Mouse (Mus musculus) hindbrain, embryonic 14.5 days (tissue): ENCODE results near the gene Rpl37a. TPM values are rescaled to one million over a fixed set of nuclear protein-coding genes. Genes with fewer than 3 reads are reported as not detected.

Source experiments
- ATAC-seq: fragments of 200-750 bp; cut with Nextera tagmentation; 2 replicates; pipeline ENCODE4 v1.8.0; 2017; ENCODE audit warnings: moderate number of reproducible peaks, mild to moderate bottlenecking, moderate TSS enrichment, moderate library complexity; ENCODE audit not compliant: low FRiP score
- DNase-seq: peaks from one replicate; pipeline ENCODE4 v3.0.0-alpha.2; 2015; ENCODE audit warnings: low spot score
- H3K27ac ChIP-seq: fragments of 300-500 bp; sonication (generic); 2 replicates; pipeline ENCODE4 v1.5.1; 2014; ENCODE audit warnings: mild to moderate bottlenecking, moderate library complexity
- H3K27me3 ChIP-seq: fragments of 300-500 bp; sonication (generic); 2 replicates; pipeline ENCODE4 v1.6.1; 2014; ENCODE audit warnings: mild to moderate bottlenecking, low read length, mixed read lengths; ENCODE audit not compliant: control insufficient read depth, insufficient read depth
- H3K36me3 ChIP-seq: fragments of 300-500 bp; sonication (generic); replicated peaks from 2 replicates; pipeline ENCODE4 v1.6.1; 2014; ENCODE audit not compliant: control insufficient read depth, insufficient read depth
- H3K4me1 ChIP-seq: fragments of 300-500 bp; sonication (generic); replicated peaks from 2 replicates; pipeline ENCODE4 v1.6.1; 2014; ENCODE audit warnings: antibody characterized with exemption, low read length, mixed read lengths; ENCODE audit not compliant: control insufficient read depth, insufficient read depth
- H3K4me2 ChIP-seq: fragments of 300-500 bp; sonication (generic); replicated peaks from 2 replicates; pipeline ENCODE4 v1.6.1; 2014; ENCODE audit warnings: mild to moderate bottlenecking, moderate library complexity
- H3K4me3 ChIP-seq: fragments of 300-500 bp; sonication (generic); replicated peaks from 2 replicates; pipeline ENCODE4 v1.5.1; 2014; ENCODE audit warnings: mild to moderate bottlenecking, low read length
- H3K9ac ChIP-seq: fragments of 300-500 bp; sonication (generic); 2 replicates; pipeline ENCODE4 v1.6.1; 2014
- H3K9me3 ChIP-seq: fragments of 300-500 bp; sonication (generic); 2 replicates; pipeline ENCODE4 v1.6.1; 2016; ENCODE audit warnings: low read length; ENCODE audit not compliant: control insufficient read depth
- WGBS: fragments of 180-500 bp; shearing (Covaris S2); extraction: QIAGEN DNeasy Blood & Tissue Kit; methylation state at CpG from one replicate; pipeline ENCODE4 v1.1.7; 2014; 5-methylcytosine and 5-hydroxymethylcytosine counted together
- polyA plus RNA-seq: library from polyadenylated mRNA; unstranded; fragments of >200 nt; fragmentation: Nextera tagmentation; extraction: Ambion mirVana; gene quantifications from 2 replicates; pipeline ENCODE4 v1.2.1, GENCODE M21; 2014

Gene Rpl37a
- polyA plus RNA-seq, 1 experiment from 2014 or later, result 1,289 TPM

DNA sequence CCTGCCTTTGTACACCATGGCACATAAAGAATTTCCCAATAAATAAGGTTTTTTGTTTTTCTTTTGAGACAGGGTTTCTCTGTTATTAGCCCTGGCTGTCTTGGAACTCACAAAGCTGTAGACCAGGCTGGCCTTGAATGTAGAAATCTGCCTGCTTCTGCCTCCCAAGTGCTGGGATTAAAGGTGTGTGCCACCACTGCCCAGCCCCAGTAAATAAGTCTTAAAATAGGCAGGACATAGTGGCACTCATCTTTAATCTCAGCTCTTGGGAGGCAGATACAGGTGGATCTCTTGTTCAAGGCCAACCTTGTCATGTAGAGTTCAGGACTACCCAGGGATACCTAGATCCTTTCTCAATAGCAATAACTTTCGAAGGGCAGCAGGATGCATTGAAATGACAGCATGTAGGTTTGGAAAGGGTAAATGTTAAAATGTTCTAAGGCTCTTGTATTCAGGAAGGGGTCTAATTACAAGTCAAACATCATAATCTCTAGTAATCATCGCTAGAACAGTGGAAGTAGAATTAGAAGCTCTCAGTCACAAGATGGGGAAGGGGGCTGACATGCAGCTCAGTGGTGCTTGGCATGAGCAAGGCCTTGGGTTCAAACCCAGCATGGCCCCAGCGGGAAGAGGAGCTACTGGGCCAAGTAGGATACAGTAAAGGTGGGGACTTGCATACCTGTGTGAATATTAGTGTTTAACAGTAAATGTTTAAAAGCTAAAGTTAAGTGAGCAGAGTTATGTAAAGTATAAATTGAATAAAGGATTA is 4.7 kb downstream of the Rpl37a start:
- H3K36me3 ChIP-seq, result peaks cover 47% of the 10 kb centered on the region
- H3K4me3 ChIP-seq, result no peak overlapping the region
- no peak overlapping the region for H3K27ac ChIP-seq
- peaks cover 14% of the 10 kb centered on the region for H3K4me1 ChIP-seq
- no peak overlapping the region for H3K9ac ChIP-seq
- whole genome bisulfite sequencing, result 80% methylated on average over 3 of the region's 3 CpGs
- ATAC-seq, result no peak
- H3K4me2 ChIP-seq, result no peak overlapping the region
- no peaks in the 10 kb centered on the region for H3K27me3 ChIP-seq
- no peaks in the 10 kb centered on the region for H3K9me3 ChIP-seq
- no peak for DNase-seq

DNA sequence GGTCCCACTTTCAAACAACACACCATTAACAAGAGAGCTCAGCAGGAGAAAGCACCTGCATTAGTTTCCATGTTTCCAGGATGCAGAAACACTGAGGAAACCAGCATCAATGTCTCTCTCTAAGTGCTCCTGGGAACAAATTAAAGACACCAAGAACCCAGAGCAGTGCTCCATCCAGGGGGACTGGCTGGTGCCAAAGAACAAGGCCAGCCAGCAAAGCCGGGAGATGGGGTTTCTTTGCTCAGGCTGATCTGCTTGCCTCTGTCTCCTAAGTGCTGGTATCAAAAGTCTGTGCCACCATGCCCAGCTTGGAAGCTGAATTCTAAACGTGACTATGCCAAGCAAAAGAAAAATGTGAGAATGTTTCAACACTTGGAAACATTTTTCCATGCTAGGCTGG is 5.3 kb downstream of the Rpl37a start:
- no peak for DNase-seq
- H3K9ac ChIP-seq, result no peak overlapping the region
- H3K27me3 ChIP-seq, result no peaks in the 10 kb centered on the region
- H3K4me1 ChIP-seq, result peaks cover 14% of the 10 kb centered on the region
- no peaks in the 10 kb centered on the region for H3K9me3 ChIP-seq
- ATAC-seq, result no peak
- no peak overlapping the region for H3K27ac ChIP-seq
- peaks cover 47% of the 10 kb centered on the region for H3K36me3 ChIP-seq
- WGBS, result 59% methylated on average over 2 of the region's 2 CpGs
- H3K4me3 ChIP-seq, result no peak overlapping the region
- no peak overlapping the region for H3K4me2 ChIP-seq

DNA sequence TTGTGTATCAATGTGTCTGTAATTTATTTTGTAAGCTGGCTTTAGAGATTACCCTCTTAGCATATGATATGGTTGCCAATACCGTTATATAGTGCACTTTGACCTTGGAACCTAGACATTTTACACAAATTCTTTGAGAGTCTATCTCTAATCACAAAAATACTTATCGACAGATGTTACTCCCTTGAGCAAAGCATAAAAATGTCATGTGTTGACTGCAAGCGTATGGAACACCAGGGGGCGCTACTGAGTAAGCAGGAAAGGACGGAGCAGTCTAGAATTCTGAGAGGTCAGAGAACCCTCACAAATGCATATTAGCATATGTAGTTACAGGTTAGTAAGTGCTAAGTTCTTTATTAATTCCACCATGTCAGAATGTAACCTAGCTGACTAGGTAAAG is 5.8 kb downstream of the Rpl37a start:
- Histone ChIP-seq H3K4me3 (no peak overlapping the region), H3K4me1 (peaks cover 13% of the 10 kb centered on the region), H3K36me3 (peaks cover 46% of the 10 kb centered on the region), H3K4me2 (no peak overlapping the region), H3K27me3 (no peaks in the 10 kb centered on the region), H3K9me3 (no peaks in the 10 kb centered on the region), H3K27ac (no peak overlapping the region), H3K9ac (no peak overlapping the region)
- ATAC-seq (no peak), DNase-seq (peak; percentile 88)
- 12% methylated on average over 5 of the region's 5 CpGs for WGBS

DNA sequence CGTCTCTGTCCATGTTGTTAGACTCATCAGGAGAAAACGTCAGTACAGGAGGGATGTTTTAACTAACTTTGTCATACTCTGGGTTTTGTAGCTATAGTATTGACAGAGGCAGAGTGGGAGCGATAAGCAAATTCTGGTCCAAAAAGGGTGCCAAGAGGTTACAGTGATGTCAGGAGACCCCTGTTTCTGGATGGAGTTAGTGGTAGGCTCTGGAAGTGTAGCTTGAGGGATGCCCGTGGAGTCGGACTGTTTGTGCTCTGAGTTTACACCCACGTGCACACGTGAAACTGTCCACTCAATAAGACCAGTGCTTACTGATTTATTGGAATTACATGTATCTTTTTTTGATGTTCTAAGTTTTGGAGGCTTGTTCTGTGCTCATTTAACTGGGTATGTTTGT is 6.5 kb downstream of the Rpl37a start:
- WGBS, result 91% methylated on average over 7 of the region's 7 CpGs
- Histone ChIP-seq H3K4me3 (no peak overlapping the region), H3K27ac (no peak overlapping the region), H3K9ac (no peak overlapping the region), H3K9me3 (no peaks in the 10 kb centered on the region), H3K27me3 (no peaks in the 10 kb centered on the region), H3K36me3 (peaks cover 40% of the 10 kb centered on the region), H3K4me2 (no peak overlapping the region), H3K4me1 (peaks cover 7% of the 10 kb centered on the region)
- no peak for ATAC-seq
- no peak for DNase-seq

DNA sequence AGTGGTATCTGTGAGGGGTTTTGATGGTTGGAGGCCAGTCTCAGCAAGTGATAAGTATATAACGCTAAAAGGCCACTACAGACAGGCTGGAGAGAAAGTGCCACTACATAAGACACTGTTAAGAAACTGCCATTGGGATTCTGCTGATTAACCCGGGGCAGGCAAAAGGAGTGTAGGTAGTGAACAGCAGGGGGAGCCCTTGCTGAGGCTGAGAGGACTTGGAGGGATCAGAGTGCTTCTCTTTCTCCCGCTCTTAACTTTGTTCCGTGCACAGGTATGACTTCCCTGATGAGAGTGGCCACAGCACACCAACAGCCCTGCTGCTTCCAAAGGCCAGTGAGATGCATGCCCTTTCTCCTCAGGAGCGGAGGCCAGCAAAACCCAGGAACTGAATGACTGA is 7.8 kb downstream of the Rpl37a start:
- no peak overlapping the region for H3K4me3 ChIP-seq
- H3K27me3 ChIP-seq, result no peaks in the 10 kb centered on the region
- no peaks in the 10 kb centered on the region for H3K9me3 ChIP-seq
- peak; percentile 78 for DNase-seq
- H3K4me1 ChIP-seq, result no peaks in the 10 kb centered on the region
- H3K36me3 ChIP-seq, result peaks cover 29% of the 10 kb centered on the region
- H3K4me2 ChIP-seq, result no peak overlapping the region
- 24% methylated on average over 5 of the region's 5 CpGs for WGBS
- H3K27ac ChIP-seq, result no peak overlapping the region
- ATAC-seq, result peak; percentile 38; the same call in 1 of the 2 replicates
- H3K9ac ChIP-seq, result no peak overlapping the region

DNA sequence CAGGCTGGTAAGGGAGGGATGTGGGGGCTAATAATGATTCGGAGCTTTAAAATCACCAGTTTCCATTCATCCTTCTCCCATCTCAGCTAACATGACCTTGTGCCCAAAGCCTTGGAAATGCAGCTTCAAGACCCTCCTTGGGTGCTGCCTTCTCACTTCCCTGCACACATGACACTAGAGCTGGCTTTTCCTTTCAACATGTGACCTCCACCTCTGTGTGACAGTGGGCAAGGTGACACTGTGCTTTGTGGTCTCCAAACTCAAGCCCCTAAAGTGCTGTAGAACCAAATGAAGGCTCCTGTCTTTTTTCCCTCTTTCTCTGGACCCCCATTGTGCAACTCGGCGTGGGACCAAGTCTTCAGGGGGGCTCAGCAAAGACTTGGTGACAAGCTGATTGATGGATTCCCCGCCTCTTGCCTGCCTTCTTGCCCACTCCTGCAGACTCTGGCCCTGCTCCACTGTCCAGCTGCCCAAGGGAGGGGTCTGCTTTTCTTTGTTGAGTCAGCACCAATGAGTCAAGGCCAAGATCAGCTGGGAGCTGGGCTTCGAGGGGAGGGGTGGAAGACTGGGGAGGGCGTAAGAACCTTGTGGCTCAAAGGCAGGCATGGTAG is 9.1 kb downstream of the Rpl37a start:
- no peaks in the 10 kb centered on the region for H3K9me3 ChIP-seq
- H3K4me2 ChIP-seq, result no peak overlapping the region
- no peak overlapping the region for H3K27ac ChIP-seq
- WGBS, result 15% methylated on average over 6 of the region's 6 CpGs
- ATAC-seq (peak; percentile 81), DNase-seq (peak; percentile 57)
- peaks cover 16% of the 10 kb centered on the region; the same call in 1 of the 2 replicates for H3K36me3 ChIP-seq
- H3K27me3 ChIP-seq, result no peaks in the 10 kb centered on the region
- H3K4me1 ChIP-seq, result no peaks in the 10 kb centered on the region
- no peak overlapping the region for H3K9ac ChIP-seq
- H3K4me3 ChIP-seq, result no peak overlapping the region

DNA sequence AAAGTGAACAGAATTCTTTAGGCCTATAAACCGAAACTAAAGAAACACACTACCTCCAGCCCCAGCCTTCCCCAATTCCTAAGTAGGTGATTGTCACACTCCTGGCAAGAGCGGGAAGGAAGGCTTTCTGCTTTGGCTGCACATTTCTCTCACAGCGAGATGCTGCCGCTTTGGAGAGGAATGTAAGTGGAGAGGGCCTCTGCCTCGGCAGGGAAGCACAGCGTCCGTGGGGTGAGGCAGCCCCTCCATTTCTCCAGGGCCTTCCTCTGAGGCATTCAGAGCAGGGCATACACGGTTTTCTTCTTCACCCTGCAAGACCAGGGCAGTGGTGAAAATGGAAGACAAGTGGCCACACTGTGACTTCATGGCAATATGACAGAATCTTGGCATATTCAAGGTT is 11.6 kb downstream of the Rpl37a start:
- Histone ChIP-seq H3K36me3 (0 out of 2 replicates have a peak, but pooled peaks cover 4% of the 10 kb centered on the region), H3K9ac (no peak overlapping the region), H3K4me1 (no peaks in the 10 kb centered on the region), H3K4me2 (no peak overlapping the region), H3K9me3 (no peaks in the 10 kb centered on the region), H3K27ac (no peak overlapping the region), H3K4me3 (no peak overlapping the region), H3K27me3 (no peaks in the 10 kb centered on the region)
- ATAC-seq (no peak), DNase-seq (no peak)
- WGBS, result 46% methylated on average over 8 of the region's 8 CpGs

DNA sequence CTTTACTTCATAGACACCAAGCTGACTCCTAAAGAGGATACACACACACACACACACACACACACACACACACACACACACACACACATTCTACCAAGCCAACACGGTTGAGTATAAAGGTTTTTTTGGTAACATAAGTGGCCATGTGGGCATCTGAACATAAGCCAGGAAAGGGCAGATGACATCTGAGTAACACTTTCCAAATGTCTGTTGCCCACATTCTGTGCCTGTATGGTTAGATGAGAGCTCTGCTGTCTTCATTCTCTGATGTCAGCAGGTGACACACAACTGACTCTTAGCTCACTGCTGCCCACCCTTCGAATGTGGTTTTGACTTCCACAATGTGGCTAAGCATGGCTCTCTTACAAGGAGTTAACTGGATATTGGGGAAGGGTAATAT is 13.3 kb downstream of the Rpl37a start:
- ATAC-seq (no peak), DNase-seq (no peak)
- Histone ChIP-seq H3K9me3 (no peaks in the 10 kb centered on the region), H3K4me1 (no peaks in the 10 kb centered on the region), H3K9ac (no peak overlapping the region), H3K27ac (no peak overlapping the region), H3K36me3 (no peaks in the 10 kb centered on the region), H3K4me3 (no peak overlapping the region), H3K4me2 (no peak overlapping the region), H3K27me3 (no peaks in the 10 kb centered on the region)
- WGBS, result 80% methylated on average over 2 of the region's 2 CpGs

DNA sequence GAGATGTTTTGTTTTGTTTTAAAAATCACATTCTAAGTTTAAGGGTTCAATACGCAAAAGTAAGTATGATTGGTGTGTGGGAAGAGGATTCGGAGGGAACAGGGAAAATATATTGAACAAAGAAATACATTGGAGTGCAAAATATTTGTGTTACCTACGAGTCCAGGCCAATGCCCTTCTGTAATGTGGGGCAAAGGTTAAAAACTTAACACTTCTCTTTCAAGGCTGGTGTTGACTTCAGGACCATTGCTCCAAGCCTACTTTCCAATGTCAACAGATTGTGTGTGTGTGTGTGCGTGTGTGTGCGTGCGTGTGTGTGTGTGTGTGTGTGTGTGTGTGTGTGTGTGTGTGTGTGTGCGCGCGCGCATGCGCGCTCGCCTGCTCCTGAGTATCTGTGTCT is 14.9 kb downstream of the Rpl37a start:
- Histone ChIP-seq H3K9me3 (no peaks in the 10 kb centered on the region), H3K27ac (no peak overlapping the region), H3K36me3 (no peaks in the 10 kb centered on the region), H3K4me2 (no peak overlapping the region), H3K27me3 (no peaks in the 10 kb centered on the region), H3K4me1 (0 out of 2 replicates have a peak, but pooled peaks cover 3% of the 10 kb centered on the region), H3K9ac (no peak overlapping the region), H3K4me3 (no peak overlapping the region)
- 93% methylated on average over 11 of the region's 13 CpGs for WGBS
- DNase-seq (no peak), ATAC-seq (no peak)
